Mouse (Mus musculus) hindbrain, embryonic 11.5 days (tissue): ENCODE data around the gene Gadd45b. TPM values are rescaled to one million over a fixed set of nuclear protein-coding genes. Genes with fewer than 3 reads are reported as not detected.
A peak's percentile ranks its signal among the peaks of the same experiment; 100 is the strongest.

Experiments used
- ATAC-seq: fragments of 200-750 bp; cut with Nextera tagmentation; 2 replicates; pipeline ENCODE4 v1.8.0; 2017; ENCODE audit warnings: mild to moderate bottlenecking, moderate TSS enrichment, moderate library complexity; ENCODE audit not compliant: low FRiP score
- DNase-seq: peaks from one replicate; pipeline ENCODE4 v3.0.0-alpha.2; 2015; ENCODE audit warnings: low spot score
- H3K27ac ChIP-seq: fragments of 300-500 bp; sonication (generic); 2 replicates; pipeline ENCODE4 v1.5.1; 2014; ENCODE audit warnings: mild to moderate bottlenecking, low read depth, low read length
- H3K27me3 ChIP-seq: fragments of 300-500 bp; sonication (generic); 2 replicates; pipeline ENCODE4 v1.6.1; 2014; ENCODE audit warnings: mild to moderate bottlenecking, low read length, moderate library complexity, mixed read lengths; ENCODE audit not compliant: control insufficient read depth, insufficient read depth
- H3K36me3 ChIP-seq: fragments of 300-500 bp; sonication (generic); 2 replicates; pipeline ENCODE4 v1.6.1; 2014; ENCODE audit warnings: mild to moderate bottlenecking, low read length, moderate library complexity, mixed read lengths; ENCODE audit not compliant: control insufficient read depth, insufficient read depth
- H3K4me1 ChIP-seq: fragments of 300-500 bp; sonication (generic); replicated peaks from 2 replicates; pipeline ENCODE4 v1.6.1; 2014; ENCODE audit warnings: low read length, mixed read lengths; ENCODE audit not compliant: control insufficient read depth, insufficient read depth
- H3K4me2 ChIP-seq: fragments of 300-500 bp; sonication (generic); replicated peaks from 2 replicates; pipeline ENCODE4 v1.6.1; 2014; ENCODE audit warnings: mild to moderate bottlenecking, low read depth, low read length
- H3K4me3 ChIP-seq: fragments of 300-500 bp; sonication (generic); 2 replicates; pipeline ENCODE4 v1.5.1; 2014; ENCODE audit warnings: low read depth, low read length
- H3K9ac ChIP-seq: fragments of 300-500 bp; sonication (generic); 2 replicates; pipeline ENCODE4 v1.6.1; 2014; ENCODE audit warnings: low read depth, low read length
- H3K9me3 ChIP-seq: fragments of 300-500 bp; sonication (generic); 2 replicates; pipeline ENCODE4 v1.6.1; 2016; ENCODE audit warnings: low read length; ENCODE audit not compliant: control insufficient read depth
- WGBS: fragments of 180-500 bp; shearing (Covaris S2); extraction: QIAGEN DNeasy Blood & Tissue Kit; methylation state at CpG from one replicate; pipeline ENCODE4 v1.1.7; 2014; 5-methylcytosine and 5-hydroxymethylcytosine counted together
- polyA plus RNA-seq: library from polyadenylated mRNA; unstranded; fragments of >200 nt; fragmentation: Nextera tagmentation; extraction: Ambion mirVana; gene quantifications from 2 replicates; pipeline ENCODE4 v1.2.1, GENCODE M21; 2014

Gene Gadd45b
- 13.8 and 14.6 TPM in 2 replicates for polyA plus RNA-seq

- Histone ChIP-seq H3K9ac (peak within 1 kb of the TSS; percentile 63), H3K4me3 (peak within 1 kb of the TSS; percentile 45), H3K4me2 (peak within 1 kb of the TSS; percentile 86), H3K36me3 (no peaks in the 10 kb centered on the region), H3K27ac (0 out of 2 replicates have a peak within 1 kb of the TSS, but pooled peaks have one; percentile 4), H3K4me1 (peaks cover 29% of the 10 kb centered on the region), H3K27me3 (peaks cover 45% of the 10 kb centered on the region), H3K9me3 (no peaks in the 10 kb centered on the region)
- DNase-seq (peak; percentile 99), ATAC-seq (peak; percentile 87)
- WGBS: under 1% methylated on average over 56 of the region's 56 CpGs
Measured at GRCm38 (mm10) chr10:80929299-80930226, at the start of gene Gadd45b. TSS of gene Gadd45b (plus strand) at chr10:80930073.

GRCm38 (mm10) chr10:80880131-80880641, 49.7 kb upstream of the Gadd45b start:
- Histone ChIP-seq H3K9me3 (no peaks in the 10 kb centered on the region), H3K27ac (no peak overlapping the region), H3K9ac (no peak overlapping the region), H3K4me3 (no peak overlapping the region), H3K4me2 (no peak overlapping the region), H3K4me1 (no peaks in the 10 kb centered on the region), H3K27me3 (no peaks in the 10 kb centered on the region), H3K36me3 (no peaks in the 10 kb centered on the region)
- DNase-seq: peak; percentile 81
- WGBS: 22% methylated on average over 5 of the region's 5 CpGs
- ATAC-seq: no peak

- Histone ChIP-seq H3K9me3 (no peaks in the 10 kb centered on the region), H3K27ac (no peak overlapping the region), H3K36me3 (no peaks in the 10 kb centered on the region), H3K4me3 (no peak overlapping the region), H3K4me2 (no peak overlapping the region), H3K4me1 (no peaks in the 10 kb centered on the region), H3K27me3 (no peaks in the 10 kb centered on the region), H3K9ac (no peak overlapping the region)
- no peak for DNase-seq
- no peak for ATAC-seq
- 74% methylated on average over 2 of the region's 2 CpGs for WGBS
Measured at GRCm38 (mm10) chr10:80880901-80881300, 49.0 kb upstream of the Gadd45b start.

- 29% methylated on average over 10 of the region's 10 CpGs for WGBS
- H3K9ac ChIP-seq: no peak overlapping the region
- H3K4me2 ChIP-seq: no peak overlapping the region
- no peak overlapping the region for H3K27ac ChIP-seq
- H3K36me3 ChIP-seq: no peaks in the 10 kb centered on the region
- H3K27me3 ChIP-seq: no peaks in the 10 kb centered on the region
- DNase-seq (peak; percentile 76), ATAC-seq (no peak)
- H3K9me3 ChIP-seq: no peaks in the 10 kb centered on the region
- no peaks in the 10 kb centered on the region for H3K4me1 ChIP-seq
- no peak overlapping the region for H3K4me3 ChIP-seq
Measured at GRCm38 (mm10) chr10:80881301-80881700, 48.6 kb upstream of the Gadd45b start.

- Histone ChIP-seq H3K4me2 (no peak overlapping the region), H3K27me3 (peaks cover 6% of the 10 kb centered on the region; the same call in 1 of the 2 replicates), H3K36me3 (no peaks in the 10 kb centered on the region), H3K27ac (no peak overlapping the region), H3K9me3 (no peaks in the 10 kb centered on the region), H3K4me1 (no peaks in the 10 kb centered on the region), H3K9ac (no peak overlapping the region), H3K4me3 (no peak overlapping the region)
- ATAC-seq (no peak), DNase-seq (no peak)
- WGBS: 81% methylated on average over 11 of the region's 11 CpGs
Measured at GRCm38 (mm10) chr10:80887181-80887580, 42.7 kb upstream of the Gadd45b start.

GRCm38 (mm10) chr10:80895100-80895499, 34.8 kb upstream of the Gadd45b start:
- no peak overlapping the region for H3K9ac ChIP-seq
- DNase-seq: no peak
- ATAC-seq: no peak
- 88% methylated on average over 7 of the region's 7 CpGs for WGBS
- peaks cover 7% of the 10 kb centered on the region for H3K4me1 ChIP-seq
- H3K27me3 ChIP-seq: no peaks in the 10 kb centered on the region
- H3K27ac ChIP-seq: no peak overlapping the region
- no peak overlapping the region for H3K4me3 ChIP-seq
- no peaks in the 10 kb centered on the region for H3K36me3 ChIP-seq
- H3K9me3 ChIP-seq: no peaks in the 10 kb centered on the region
- no peak overlapping the region for H3K4me2 ChIP-seq

- H3K36me3 ChIP-seq: no peaks in the 10 kb centered on the region
- H3K27me3 ChIP-seq: no peaks in the 10 kb centered on the region
- 87% methylated on average over 6 of the region's 6 CpGs for WGBS
- ATAC-seq: no peak
- H3K4me3 ChIP-seq: no peak overlapping the region
- no peaks in the 10 kb centered on the region for H3K9me3 ChIP-seq
- no peak overlapping the region for H3K4me2 ChIP-seq
- H3K9ac ChIP-seq: no peak overlapping the region
- DNase-seq: no peak
- no peak overlapping the region for H3K27ac ChIP-seq
- peaks cover 7% of the 10 kb centered on the region for H3K4me1 ChIP-seq
Measured at GRCm38 (mm10) chr10:80895697-80896096, 34.2 kb upstream of the Gadd45b start.

GRCm38 (mm10) chr10:80896581-80897485, 33.0 kb upstream of the Gadd45b start:
- H3K9me3 ChIP-seq: no peaks in the 10 kb centered on the region
- no peak for DNase-seq
- H3K36me3 ChIP-seq: no peaks in the 10 kb centered on the region
- H3K27ac ChIP-seq: no peak overlapping the region
- peaks cover 7% of the 10 kb centered on the region for H3K4me1 ChIP-seq
- H3K4me3 ChIP-seq: no peak overlapping the region
- H3K4me2 ChIP-seq: no peak overlapping the region
- H3K9ac ChIP-seq: no peak overlapping the region
- no peak for ATAC-seq
- 73% methylated on average over 24 of the region's 24 CpGs for WGBS
- no peaks in the 10 kb centered on the region for H3K27me3 ChIP-seq
